Mouse (Mus musculus): Measurements from ENCODE around the gene Lrrc8d.
"Not testable (repeated sequence)": the region's sequence is repeated elsewhere in the genome, so short reads cannot be mapped to it uniquely, and the experiment has no call there.

The Lrrc8d gene

GRCm38 (mm10) chr5:105685780-105686305 is 13.9 kb upstream of the Lrrc8d start:
- not testable (repeated sequence) for DNase-seq

- DNase-seq, result no peak
These were observed 13.3 kb upstream of the Lrrc8d start for GRCm38 (mm10) chr5:105686331-105686995.

DNA sequence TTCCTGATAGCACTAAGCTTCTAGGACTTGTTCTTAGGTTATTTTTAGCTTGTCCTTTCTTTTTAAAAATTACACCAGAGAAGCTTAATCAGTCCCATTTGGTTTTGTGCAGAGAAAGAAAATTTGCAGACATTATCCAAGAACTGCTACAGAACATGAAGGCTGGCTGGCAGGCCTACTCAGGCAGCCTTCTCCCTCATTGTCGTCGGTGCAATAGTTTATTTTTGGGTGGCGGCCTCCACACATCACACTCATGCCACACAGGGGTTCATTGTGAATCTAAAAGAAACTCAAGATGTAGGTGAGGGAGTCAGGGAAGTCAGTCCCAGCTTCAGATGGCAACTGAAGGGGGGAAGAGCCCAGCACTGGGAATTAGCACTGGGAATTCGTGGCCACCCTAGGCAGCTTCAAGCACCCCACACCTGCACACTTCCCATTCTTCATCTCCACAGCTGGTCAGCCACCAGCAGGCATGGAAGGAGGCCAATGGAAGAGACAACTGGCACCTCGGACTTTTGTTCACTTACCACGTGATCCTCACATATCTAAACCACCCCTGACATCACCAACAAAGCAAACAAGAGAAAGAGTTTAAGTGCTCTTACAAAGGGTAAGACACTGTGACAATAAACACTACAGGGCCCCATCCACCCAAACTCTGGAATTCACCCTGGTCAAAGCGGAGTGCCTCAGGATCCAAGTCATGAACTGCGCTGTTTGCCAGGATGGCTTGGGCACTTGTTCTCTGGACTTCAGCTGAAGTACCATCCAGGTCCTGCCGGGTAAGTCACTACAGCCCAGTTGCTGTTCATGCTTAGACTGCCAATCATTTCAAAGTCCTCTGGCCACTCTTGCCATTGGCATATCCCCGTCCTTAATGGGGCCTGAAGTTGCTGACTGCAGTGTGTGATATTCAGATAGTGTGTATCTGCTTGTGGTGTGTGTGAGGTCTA is 9.0 kb upstream of the Lrrc8d start:
- DNase-seq, result no peak

- DNase-seq, result no peak
These were observed 8.1 kb upstream of the Lrrc8d start for GRCm38 (mm10) chr5:105691645-105692044.

- no peak for DNase-seq
These were observed 5.3 kb upstream of the Lrrc8d start for GRCm38 (mm10) chr5:105694339-105694930.

DNA sequence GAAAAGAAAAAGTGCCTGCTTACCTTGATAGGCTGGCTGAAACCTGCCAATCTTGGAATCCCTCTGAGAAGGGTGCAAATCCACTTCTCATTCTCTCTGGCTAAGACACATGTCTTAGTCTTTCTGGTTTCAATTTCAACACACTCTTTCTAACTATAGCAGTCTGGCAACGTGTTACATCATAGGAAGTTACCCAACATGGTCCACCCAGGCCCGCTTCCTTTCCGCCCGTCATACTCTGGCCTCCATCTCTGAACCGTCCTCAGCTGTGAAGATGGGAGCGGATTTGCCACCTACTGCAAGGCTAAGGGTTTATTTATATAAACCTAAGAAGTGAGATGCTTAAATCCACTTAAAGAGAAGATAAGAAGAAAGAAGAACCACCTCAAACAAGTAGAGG is 3.7 kb upstream of the Lrrc8d start:
- no peak for DNase-seq

DNA sequence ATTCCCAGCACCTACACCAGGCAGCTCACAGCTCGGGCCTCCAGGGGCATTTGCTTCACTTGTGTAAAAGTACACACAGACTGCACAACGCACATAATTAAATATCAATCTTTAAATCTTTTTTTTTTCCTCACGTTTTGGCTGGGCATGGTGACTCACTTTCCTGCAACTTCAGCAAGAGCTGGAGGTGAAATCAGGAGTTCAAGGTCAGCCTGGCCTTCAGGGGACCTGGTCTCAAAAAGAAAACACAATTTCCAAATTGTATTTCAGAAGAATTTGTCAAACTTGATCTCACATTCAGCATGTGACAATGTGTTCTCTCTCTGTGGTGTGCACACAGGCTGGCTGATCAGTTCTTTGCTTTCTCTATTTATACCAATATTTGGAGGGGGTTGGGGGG is 1.9 kb upstream of the Lrrc8d start:
- DNase-seq, result no peak

DNA sequence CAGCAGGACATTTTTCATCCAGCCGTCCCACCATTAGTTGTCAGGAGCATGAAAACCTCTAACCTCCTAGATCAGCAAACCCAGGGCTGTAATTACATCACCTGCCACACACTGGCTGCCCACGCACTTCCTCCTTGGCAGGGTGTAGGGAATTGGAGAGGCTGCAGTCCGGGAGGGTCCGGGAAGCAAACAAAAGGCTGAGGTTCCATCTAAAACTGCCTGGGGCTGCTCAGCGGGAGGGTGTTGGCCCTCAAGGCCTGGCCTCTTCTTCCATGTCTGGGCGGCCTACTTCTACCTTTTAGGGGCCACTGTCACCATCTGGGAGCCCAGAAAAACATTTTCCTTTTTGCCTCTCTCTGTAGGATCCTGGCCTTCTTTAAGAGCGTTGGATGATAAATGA is 1.1 kb upstream of the Lrrc8d start:
- peak; percentile 61 for DNase-seq

- peak; percentile 78 for DNase-seq
These were observed 492 bp downstream of the Lrrc8d start for GRCm38 (mm10) chr5:105700070-105700851.

GRCm38 (mm10) chr5:105701326-105701725 is 1.6 kb downstream of the Lrrc8d start:
- DNase-seq, result no peak

- DNase-seq, result no peak
These were observed 2.1 kb downstream of the Lrrc8d start for GRCm38 (mm10) chr5:105701844-105702243.

GRCm38 (mm10) chr5:105702580-105703285 is 3.0 kb downstream of the Lrrc8d start:
- no peak for DNase-seq

- no peak for DNase-seq
These were observed 3.5 kb downstream of the Lrrc8d start for GRCm38 (mm10) chr5:105703286-105703655.

- no peak for DNase-seq
These were observed 4.8 kb downstream of the Lrrc8d start for GRCm38 (mm10) chr5:105704573-105704972.

- DNase-seq, result no peak
These were observed 6.9 kb downstream of the Lrrc8d start for GRCm38 (mm10) chr5:105706635-105707034.

DNA sequence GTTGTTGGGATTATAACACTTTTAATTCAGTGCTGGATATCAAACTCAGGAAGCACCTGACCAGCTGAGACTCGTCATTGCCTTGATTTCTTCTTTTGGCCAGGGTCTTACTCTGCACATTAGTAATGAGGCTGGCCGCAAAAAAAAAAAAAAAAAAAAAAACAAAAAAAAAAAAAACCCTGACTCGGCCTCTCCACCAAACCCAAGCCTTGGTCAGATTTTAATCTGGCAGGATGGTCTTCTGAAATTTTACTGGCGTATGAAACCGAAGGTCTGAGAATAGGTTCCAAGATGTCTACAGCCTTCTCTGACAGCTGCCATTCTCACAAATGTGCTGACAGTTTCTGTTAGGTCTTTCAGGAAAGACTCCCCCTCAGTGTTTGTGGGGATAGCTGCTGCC is 8.5 kb downstream of the Lrrc8d start:
- DNase-seq, result no peak

DNA sequence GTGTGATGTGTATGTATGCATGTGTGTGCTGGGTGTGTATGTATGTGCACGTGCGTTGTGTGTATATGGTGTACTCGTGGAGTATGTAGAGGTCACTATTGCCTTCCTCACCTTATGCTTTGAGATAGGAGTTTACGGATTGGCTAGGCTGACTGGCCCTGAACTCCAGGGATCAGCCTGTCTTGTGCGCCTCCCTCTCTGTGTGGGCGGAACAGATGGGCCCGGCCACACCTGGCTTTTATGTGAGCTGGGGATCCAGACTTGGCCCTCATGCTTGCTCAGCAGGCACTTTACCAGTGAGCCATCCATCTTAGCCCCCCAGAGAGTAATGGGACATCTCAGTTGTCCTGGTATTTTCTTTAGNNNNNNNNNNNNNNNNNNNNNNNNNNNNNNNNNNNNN is 10.7 kb downstream of the Lrrc8d start:
- no peak for DNase-seq

DNA sequence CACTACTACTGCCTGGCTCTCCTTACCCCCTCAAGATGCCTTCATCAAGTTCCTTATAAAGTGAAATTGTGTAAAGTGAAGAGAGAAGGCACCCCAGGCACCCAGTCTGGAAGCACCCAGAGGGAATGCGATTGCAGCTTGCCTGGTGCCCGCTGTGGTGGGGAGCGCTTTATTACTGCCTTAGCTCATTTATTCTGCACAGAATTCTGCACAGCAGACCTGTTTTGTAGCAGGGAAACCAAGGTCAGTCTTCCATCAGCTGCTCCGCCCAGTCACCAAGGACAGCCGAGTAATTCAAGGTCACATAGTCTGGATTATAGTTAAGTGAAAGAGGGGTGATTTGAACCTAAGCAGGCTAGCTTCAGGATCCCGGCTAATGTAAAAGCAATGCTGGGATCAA is 14.7 kb downstream of the Lrrc8d start:
- no peak for DNase-seq

DNA sequence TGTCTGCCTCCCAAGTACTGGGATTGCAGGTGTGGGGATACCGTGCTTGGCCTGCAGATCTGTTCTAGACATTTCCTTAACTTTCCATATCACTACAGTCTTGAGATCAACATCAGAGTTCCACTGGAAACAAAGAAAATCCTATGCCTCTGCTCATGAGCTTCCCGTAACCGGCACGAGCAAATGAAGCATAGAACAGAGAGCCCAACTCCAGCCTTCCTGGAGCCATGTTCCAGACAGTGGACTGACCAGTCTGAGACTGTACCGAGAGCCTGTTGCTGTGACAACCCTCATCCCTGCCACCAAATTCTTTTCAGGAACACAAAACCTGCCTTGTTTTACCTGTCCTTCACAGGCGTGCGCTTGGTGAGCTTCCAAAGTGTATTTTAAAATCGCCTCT is 15.3 kb downstream of the Lrrc8d start:
- DNase-seq, result no peak

DNA sequence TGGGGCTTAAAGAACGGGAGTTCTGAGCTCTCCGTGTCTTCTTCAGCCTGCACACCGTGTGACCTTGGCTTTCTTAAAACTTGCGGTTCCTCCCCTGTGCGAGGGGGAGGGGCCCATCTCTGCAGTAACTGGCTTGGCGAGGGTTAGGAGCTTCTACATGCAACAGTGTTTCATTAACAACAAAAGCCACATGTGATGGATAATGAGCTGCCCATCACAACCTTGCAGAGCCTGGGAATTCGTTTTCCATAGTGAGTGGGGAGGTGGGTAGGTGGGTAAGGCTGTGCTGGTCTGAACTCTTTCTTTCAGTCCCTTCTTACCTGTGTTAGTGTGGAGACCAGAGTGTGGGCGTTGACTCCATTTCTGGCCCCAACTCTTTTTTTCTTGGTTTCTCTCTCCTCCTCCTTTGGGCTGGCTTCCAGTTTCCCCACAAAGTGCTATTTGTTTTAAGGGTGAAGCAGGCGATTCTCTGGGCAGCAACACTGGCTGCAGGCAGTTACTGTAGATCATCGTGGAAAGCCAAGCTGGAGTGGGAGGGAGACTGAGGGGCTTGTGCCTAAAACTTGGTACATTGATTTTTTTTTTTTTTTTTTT is 15.9 kb downstream of the Lrrc8d start:
- DNase-seq, result no peak

DNA sequence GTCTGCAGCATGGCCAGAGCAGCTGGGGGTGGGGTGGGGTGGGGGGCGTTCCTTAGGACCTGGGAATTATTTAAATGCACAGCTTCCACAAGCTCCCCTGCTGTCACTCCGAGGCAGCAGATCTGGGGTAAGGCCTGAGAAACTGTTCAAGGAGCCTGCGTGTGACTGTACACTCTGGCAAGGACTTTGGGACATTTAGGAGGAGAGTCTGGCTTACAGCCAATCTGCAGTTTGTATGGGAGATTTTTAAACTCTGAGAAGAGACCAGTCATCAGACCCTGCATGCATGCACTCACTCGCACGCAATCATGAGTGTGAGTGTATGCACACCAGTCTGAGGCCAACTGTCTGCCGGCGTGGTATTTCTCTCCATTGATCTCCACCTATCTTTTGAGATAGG is 17.5 kb downstream of the Lrrc8d start:
- DNase-seq, result no peak
